Mouse (Mus musculus) ovary, postnatal 10 days (tissue): ENCODE measurements at regions not wholly inside any gene's neighbourhood (a gene's known extent, or its start where the extent isn't known, plus 50 kb on each side); places are given as distances from the start of the nearest gene placed in this dataset.
"Not testable (repeated sequence)": the region's sequence is repeated elsewhere in the genome, so short reads cannot be mapped to it uniquely, and the experiment has no call there.

Experiments used
- DNase-seq: peaks from one replicate; pipeline ENCODE4 v3.0.0; 2022; ENCODE audit warnings: low spot score

GRCm38 (mm10) chr5:109842186-109842978 is 80.8 kb upstream of the Gm15446 start:
- not testable (repeated sequence) for DNase-seq

DNA sequence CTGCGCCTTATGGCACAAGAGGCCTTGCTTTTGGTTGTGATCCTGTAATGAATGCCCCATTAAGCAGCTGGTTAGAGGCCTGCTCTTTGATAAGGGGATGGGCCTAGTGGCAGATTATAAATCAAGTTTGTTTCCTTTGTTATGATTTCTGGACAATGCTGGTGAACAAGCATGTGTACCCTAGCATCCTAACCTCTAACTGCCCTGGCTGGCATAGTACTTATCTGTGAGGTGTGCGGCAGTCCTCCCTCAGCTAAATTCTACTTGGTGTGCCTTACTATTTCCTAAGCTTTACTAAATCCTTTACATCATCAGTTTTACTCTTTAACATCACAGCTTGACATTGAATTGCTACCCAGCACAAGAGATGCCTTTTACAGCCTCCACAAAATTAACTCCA is 79.0 kb upstream of the Gm15446 start:
- not testable (repeated sequence) for DNase-seq

GRCm38 (mm10) chr5:109844753-109845186 is 78.4 kb upstream of the Gm15446 start:
- DNase-seq: peak; percentile 22

GRCm38 (mm10) chr5:109851225-109851624 is 72.0 kb upstream of the Gm15446 start:
- not testable (repeated sequence) for DNase-seq

DNA sequence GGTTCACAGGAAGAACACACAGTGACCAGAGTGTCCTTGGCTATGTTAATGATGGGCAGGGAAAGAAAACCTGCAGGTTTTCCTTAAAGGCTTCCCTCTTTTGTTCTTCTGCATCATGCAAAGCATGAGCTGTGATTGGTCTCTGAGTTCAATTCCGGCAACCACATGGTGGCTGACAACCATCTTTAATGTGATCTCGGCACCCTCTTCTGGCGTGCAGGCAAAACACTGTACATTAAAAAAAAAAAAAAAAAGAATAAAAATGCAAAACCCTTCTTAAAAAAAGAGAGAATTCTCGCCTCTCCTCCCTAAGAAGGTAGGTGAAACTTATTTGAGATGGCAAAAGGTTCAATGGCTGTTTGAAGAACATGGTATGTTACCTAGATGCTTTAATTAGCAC is 62.8 kb upstream of the Gm15446 start:
- DNase-seq: no peak

DNA sequence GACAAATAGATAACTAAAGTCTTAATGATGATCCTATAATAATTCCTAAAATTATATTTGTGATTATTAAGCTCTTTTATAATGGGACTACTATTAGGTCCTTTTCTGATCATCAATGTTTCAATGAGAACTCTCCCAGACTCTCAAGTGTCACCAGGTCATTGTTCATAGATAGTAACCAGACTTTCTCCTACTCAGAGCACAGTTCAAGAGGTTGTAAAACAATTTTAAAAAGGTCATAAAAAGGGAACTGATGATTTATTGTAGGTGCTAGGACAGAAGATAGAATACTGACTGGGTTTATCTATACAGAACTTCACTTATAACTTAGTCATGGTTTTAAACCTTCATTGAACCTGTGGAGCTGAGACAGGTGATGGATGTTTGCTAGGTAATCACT is 58.7 kb upstream of the Gm15446 start:
- DNase-seq: not testable (repeated sequence)

DNA sequence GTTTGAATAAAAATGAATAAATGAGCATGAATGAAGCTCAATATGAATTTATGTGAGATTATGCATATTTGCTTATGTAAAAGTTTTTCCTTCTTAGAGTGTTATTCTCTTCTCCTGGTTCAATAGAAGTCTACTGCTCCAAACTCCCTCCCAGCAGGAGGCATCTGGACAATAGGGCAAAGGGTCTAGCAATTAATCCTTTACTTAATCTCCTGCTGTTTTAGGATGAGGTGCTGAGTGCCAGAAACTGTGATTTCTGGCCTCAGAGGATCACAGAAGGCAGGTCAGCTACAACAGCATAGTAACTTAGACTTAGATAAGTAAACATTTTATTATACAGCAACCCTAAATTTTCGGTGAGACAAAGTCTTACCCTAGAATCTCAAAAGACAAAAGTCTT is 57.6 kb upstream of the Gm15446 start:
- DNase-seq: no peak

GRCm38 (mm10) chr5:109866337-109867126 is 56.7 kb upstream of the Gm15446 start:
- DNase-seq: peak; percentile 52

DNA sequence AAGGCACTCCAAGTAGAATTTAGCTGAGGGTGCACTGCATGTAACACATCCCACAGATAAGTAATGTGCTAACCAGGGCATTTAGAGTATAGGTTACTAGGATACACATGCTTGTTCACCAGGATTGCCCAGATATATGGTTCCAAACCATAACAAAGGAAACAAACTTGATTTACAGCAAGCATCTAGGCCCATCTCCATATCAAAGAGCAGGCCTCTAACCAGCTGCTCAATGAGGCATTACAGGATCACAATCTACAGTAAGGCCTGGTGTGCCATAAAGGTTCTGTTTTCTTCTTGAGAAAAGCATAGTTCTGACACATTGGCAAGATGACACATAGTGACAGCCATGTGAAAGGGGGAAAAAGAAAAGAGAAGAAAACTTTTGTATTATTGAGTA is 56.0 kb upstream of the Gm15446 start:
- DNase-seq: not testable (repeated sequence)
